ENCODE assay signal across 14 mouse cellular contexts in genomic region chr1:62011712-62012111, GRCm38 (mm10).
"Had no signal": no experiment of that assay in that cellular context is flagged by ENCODE, and none has a peak within 500 bp of the region (broad histone marks: within the 10 kb centered on the region; RNA-seq: fewer than 3 reads in every experiment).

No protein-coding gene starts in this region.

- H3K9ac ChIP-seq: lung, embryonic 14.5 days; midbrain, embryonic 12.5 days; midbrain, embryonic 15.5 days; neural tube, embryonic 12.5 days; stomach, embryonic 15.5 days had no signal

- ATAC-seq: midbrain, embryonic 15.5 days had no signal

- H3K27me3 ChIP-seq: megakaryocyte, embryonic 14.5 days; midbrain, embryonic 12.5 days; midbrain, embryonic 15.5 days; neural tube, embryonic 12.5 days; stomach, embryonic 15.5 days had no signal

- H3K36me3 ChIP-seq: midbrain, embryonic 12.5 days; midbrain, embryonic 15.5 days; neural tube, embryonic 12.5 days; stomach, embryonic 15.5 days had no signal

- H3K4me2 ChIP-seq: lung, embryonic 14.5 days; midbrain, embryonic 12.5 days; midbrain, embryonic 15.5 days; neural tube, embryonic 12.5 days; stomach, embryonic 15.5 days had no signal

- H3K27ac ChIP-seq: midbrain, embryonic 12.5 days; midbrain, embryonic 15.5 days; neural tube, embryonic 12.5 days; stomach, embryonic 15.5 days; stomach, postnatal 0 days had no signal

- H3K4me1 ChIP-seq: megakaryocyte, embryonic 14.5 days; midbrain, embryonic 15.5 days; stomach, embryonic 15.5 days had no signal

- H3K9me3 ChIP-seq: megakaryocyte, embryonic 14.5 days; midbrain, embryonic 12.5 days; midbrain, embryonic 15.5 days; neural tube, embryonic 12.5 days; stomach, embryonic 15.5 days had no signal

- H3K4me3 ChIP-seq: megakaryocyte, embryonic 14.5 days; midbrain, embryonic 12.5 days; midbrain, embryonic 15.5 days; neural tube, embryonic 12.5 days; stomach, embryonic 15.5 days had no signal

- DNase-seq: lung, adult 18-20 months; lung, embryonic 14.5 days; lung, postnatal 10 days; lung, postnatal 4 days; right cerebral cortex, postnatal 14 days; thymus, adult 2 months; thymus, postnatal 25 days; thymus, postnatal 4 days had no signal
